Mouse (Mus musculus): ENCODE measurements around the gene Fli1. TPM values are rescaled to one million over a fixed set of nuclear protein-coding genes. Genes with fewer than 3 reads are reported as not detected.

Fli1 gene
- polyA plus RNA-seq, 1 experiment from 2014 or later, result 23.4 TPM

- 47% methylated on average over 4 of the region's 4 CpGs for WGBS
- no peak for ATAC-seq (replicated peaks; ENCODE audit: extremely low read depth, insufficient read depth, low FRiP score)
- Histone ChIP-seq H3K9ac (ENCODE audit: low read length) (no peak overlapping the region), H3K4me2 (ENCODE audit: low read depth, low read length) (no peak overlapping the region), H3K27ac (ENCODE audit: low read length) (no peak overlapping the region), H3K9me3 (replicated peaks; ENCODE audit: control insufficient read depth, low read length) (no peaks in the 10 kb centered on the region), H3K4me1 (ENCODE audit: control insufficient read depth, insufficient read depth, low read length) (no peaks in the 10 kb centered on the region), H3K36me3 (ENCODE audit: control insufficient read depth, insufficient read depth) (no peaks in the 10 kb centered on the region), H3K4me3 (ENCODE audit: low read length) (no peak overlapping the region), H3K27me3 (ENCODE audit: control insufficient read depth, insufficient read depth, low read length) (no peaks in the 10 kb centered on the region)
Measured at GRCm38 (mm10) chr9:32573638-32574037, 31.0 kb upstream of the Fli1 start.

GRCm38 (mm10) chr9:32571676-32572075 lies 29.0 kb upstream of the Fli1 start:
- Histone ChIP-seq H3K4me1 (ENCODE audit: control insufficient read depth, insufficient read depth, low read length) (peaks cover 9% of the 10 kb centered on the region), H3K4me2 (ENCODE audit: low read depth, low read length) (no peak overlapping the region), H3K4me3 (ENCODE audit: low read length) (no peak overlapping the region), H3K9me3 (replicated peaks; ENCODE audit: control insufficient read depth, low read length) (no peaks in the 10 kb centered on the region), H3K36me3 (ENCODE audit: control insufficient read depth, insufficient read depth) (no peaks in the 10 kb centered on the region), H3K27ac (ENCODE audit: low read length) (no peak overlapping the region), H3K27me3 (ENCODE audit: control insufficient read depth, insufficient read depth, low read length) (no peaks in the 10 kb centered on the region), H3K9ac (ENCODE audit: low read length) (no peak overlapping the region)
- WGBS, result 45% methylated on average over 4 of the region's 4 CpGs
- no peak for ATAC-seq (replicated peaks; ENCODE audit: extremely low read depth, insufficient read depth, low FRiP score)

- no peak overlapping the region for H3K27ac ChIP-seq (ENCODE audit: low read length)
- 56% methylated on average over 5 of the region's 5 CpGs for WGBS
- no peak overlapping the region for H3K9ac ChIP-seq (ENCODE audit: low read length)
Measured at GRCm38 (mm10) chr9:32570547-32570946, 27.9 kb upstream of the Fli1 start.

GRCm38 (mm10) chr9:32569261-32569660 lies 26.6 kb upstream of the Fli1 start:
- no peaks in the 10 kb centered on the region for H3K27me3 ChIP-seq (ENCODE audit: control insufficient read depth, insufficient read depth, low read length)
- no peaks in the 10 kb centered on the region for H3K9me3 ChIP-seq (replicated peaks; ENCODE audit: control insufficient read depth, low read length)
- 58% methylated on average over 4 of the region's 4 CpGs for WGBS
- H3K4me2 ChIP-seq (ENCODE audit: low read depth, low read length), result no peak overlapping the region
- peaks cover 9% of the 10 kb centered on the region for H3K4me1 ChIP-seq (ENCODE audit: control insufficient read depth, insufficient read depth, low read length)
- H3K36me3 ChIP-seq (ENCODE audit: control insufficient read depth, insufficient read depth), result no peaks in the 10 kb centered on the region
- H3K4me3 ChIP-seq (ENCODE audit: low read length), result no peak overlapping the region
- peak overlapping the region; percentile 37 for H3K27ac ChIP-seq (ENCODE audit: low read length)
- no peak overlapping the region for H3K9ac ChIP-seq (ENCODE audit: low read length)
- ATAC-seq (replicated peaks; ENCODE audit: extremely low read depth, insufficient read depth, low FRiP score), result 0 out of 2 replicates have a peak, but pooled peaks have one; percentile 14

More at GRCm38 (mm10) chr9:32570547-32570946, 27.9 kb upstream of the Fli1 start:
- Histone ChIP-seq H3K9me3 (replicated peaks; ENCODE audit: control insufficient read depth, low read length) (no peaks in the 10 kb centered on the region), H3K4me1 (ENCODE audit: control insufficient read depth, insufficient read depth, low read length) (peaks cover 9% of the 10 kb centered on the region), H3K4me2 (ENCODE audit: low read depth, low read length) (no peak overlapping the region), H3K27me3 (ENCODE audit: control insufficient read depth, insufficient read depth, low read length) (no peaks in the 10 kb centered on the region), H3K4me3 (ENCODE audit: low read length) (no peak overlapping the region), H3K36me3 (ENCODE audit: control insufficient read depth, insufficient read depth) (no peaks in the 10 kb centered on the region)
- ATAC-seq (replicated peaks; ENCODE audit: extremely low read depth, insufficient read depth, low FRiP score), result no peak

- Histone ChIP-seq H3K9ac (ENCODE audit: low read length) (no peak overlapping the region), H3K36me3 (ENCODE audit: control insufficient read depth, insufficient read depth) (no peaks in the 10 kb centered on the region), H3K27me3 (ENCODE audit: control insufficient read depth, insufficient read depth, low read length) (no peaks in the 10 kb centered on the region), H3K4me2 (ENCODE audit: low read depth, low read length) (no peak overlapping the region), H3K4me3 (ENCODE audit: low read length) (no peak overlapping the region), H3K4me1 (ENCODE audit: control insufficient read depth, insufficient read depth, low read length) (peaks cover 9% of the 10 kb centered on the region), H3K9me3 (replicated peaks; ENCODE audit: control insufficient read depth, low read length) (no peaks in the 10 kb centered on the region), H3K27ac (ENCODE audit: low read length) (peak overlapping the region; percentile 42)
- WGBS, result 36% methylated on average over 7 of the region's 7 CpGs
- no peak for ATAC-seq (replicated peaks; ENCODE audit: extremely low read depth, insufficient read depth, low FRiP score)
Measured at GRCm38 (mm10) chr9:32567603-32568002, 24.9 kb upstream of the Fli1 start.

- peaks cover 9% of the 10 kb centered on the region for H3K4me1 ChIP-seq (ENCODE audit: control insufficient read depth, insufficient read depth, low read length)
- 48% methylated on average over 3 of the region's 3 CpGs for WGBS
- no peaks in the 10 kb centered on the region for H3K27me3 ChIP-seq (ENCODE audit: control insufficient read depth, insufficient read depth, low read length)
Measured at GRCm38 (mm10) chr9:32565309-32565708, 22.6 kb upstream of the Fli1 start.

GRCm38 (mm10) chr9:32562837-32563236 lies 20.2 kb upstream of the Fli1 start:
- Histone ChIP-seq H3K4me2 (ENCODE audit: low read depth, low read length) (peak overlapping the region; percentile 32), H3K4me3 (ENCODE audit: low read length) (no peak overlapping the region)
- 49% methylated on average over 4 of the region's 4 CpGs for WGBS

More at GRCm38 (mm10) chr9:32565309-32565708, 22.6 kb upstream of the Fli1 start:
- Histone ChIP-seq H3K9ac (ENCODE audit: low read length) (no peak overlapping the region), H3K9me3 (replicated peaks; ENCODE audit: control insufficient read depth, low read length) (no peaks in the 10 kb centered on the region), H3K36me3 (ENCODE audit: control insufficient read depth, insufficient read depth) (no peaks in the 10 kb centered on the region), H3K4me2 (ENCODE audit: low read depth, low read length) (no peak overlapping the region), H3K4me3 (ENCODE audit: low read length) (no peak overlapping the region), H3K27ac (ENCODE audit: low read length) (peak overlapping the region; percentile 64)
- ATAC-seq (replicated peaks; ENCODE audit: extremely low read depth, insufficient read depth, low FRiP score), result no peak

GRCm38 (mm10) chr9:32562409-32562808 lies 19.7 kb upstream of the Fli1 start:
- H3K36me3 ChIP-seq (ENCODE audit: control insufficient read depth, insufficient read depth), result no peaks in the 10 kb centered on the region
- no peak overlapping the region for H3K9ac ChIP-seq (ENCODE audit: low read length)
- no peaks in the 10 kb centered on the region for H3K27me3 ChIP-seq (ENCODE audit: control insufficient read depth, insufficient read depth, low read length)
- no peak overlapping the region for H3K27ac ChIP-seq (ENCODE audit: low read length)
- H3K4me1 ChIP-seq (ENCODE audit: control insufficient read depth, insufficient read depth, low read length), result 0 out of 2 replicates have a peak, but pooled peaks cover 2% of the 10 kb centered on the region
- ATAC-seq (replicated peaks; ENCODE audit: extremely low read depth, insufficient read depth, low FRiP score), result no peak
- WGBS, result 30% methylated on average over 9 of the region's 9 CpGs
- no peaks in the 10 kb centered on the region for H3K9me3 ChIP-seq (replicated peaks; ENCODE audit: control insufficient read depth, low read length)
- H3K4me3 ChIP-seq (ENCODE audit: low read length), result no peak overlapping the region
- peak overlapping the region; percentile 32 for H3K4me2 ChIP-seq (ENCODE audit: low read depth, low read length)

More at GRCm38 (mm10) chr9:32562837-32563236, 20.2 kb upstream of the Fli1 start:
- Histone ChIP-seq H3K36me3 (ENCODE audit: control insufficient read depth, insufficient read depth) (no peaks in the 10 kb centered on the region), H3K27me3 (ENCODE audit: control insufficient read depth, insufficient read depth, low read length) (no peaks in the 10 kb centered on the region), H3K9ac (ENCODE audit: low read length) (no peak overlapping the region), H3K9me3 (replicated peaks; ENCODE audit: control insufficient read depth, low read length) (no peaks in the 10 kb centered on the region), H3K27ac (ENCODE audit: low read length) (no peak overlapping the region), H3K4me1 (ENCODE audit: control insufficient read depth, insufficient read depth, low read length) (peaks cover 5% of the 10 kb centered on the region)
- ATAC-seq (replicated peaks; ENCODE audit: extremely low read depth, insufficient read depth, low FRiP score), result no peak

GRCm38 (mm10) chr9:32561190-32561890 lies 18.7 kb upstream of the Fli1 start:
- Histone ChIP-seq H3K4me3 (ENCODE audit: low read length) (no peak overlapping the region), H3K4me2 (ENCODE audit: low read depth, low read length) (no peak overlapping the region), H3K36me3 (ENCODE audit: control insufficient read depth, insufficient read depth) (no peaks in the 10 kb centered on the region), H3K9me3 (replicated peaks; ENCODE audit: control insufficient read depth, low read length) (no peaks in the 10 kb centered on the region), H3K4me1 (ENCODE audit: control insufficient read depth, insufficient read depth, low read length) (no peaks in the 10 kb centered on the region), H3K27me3 (ENCODE audit: control insufficient read depth, insufficient read depth, low read length) (no peaks in the 10 kb centered on the region), H3K9ac (ENCODE audit: low read length) (no peak overlapping the region), H3K27ac (ENCODE audit: low read length) (no peak overlapping the region)
- WGBS, result 79% methylated on average over 14 of the region's 14 CpGs
- ATAC-seq (replicated peaks; ENCODE audit: extremely low read depth, insufficient read depth, low FRiP score), result no peak
